Mouse (Mus musculus): ENCODE results near the gene Cap2.

- TF ChIP-seq CTCF (IDR thresholded peaks at IDR 0.05) (no peak), EP300 (IDR thresholded peaks at IDR 0.05; ENCODE audit: insufficient read depth, low read depth, low read length) (peak; percentile 92)
Measured at GRCm38 (mm10) chr13:46571961-46572647, 70.5 kb downstream of the Cap2 start.

Data from heart, adult 2 months (tissue).